Mouse (Mus musculus) mesoderm, embryonic 11.5 days (tissue): ENCODE data around the gene Pde2a.

ENCODE experiments used
- DNase-seq: peaks from one replicate; pipeline ENCODE4 v3.0.0-alpha.2; 2012; ENCODE audit warnings: low read depth, low spot score

The Pde2a gene

DNA sequence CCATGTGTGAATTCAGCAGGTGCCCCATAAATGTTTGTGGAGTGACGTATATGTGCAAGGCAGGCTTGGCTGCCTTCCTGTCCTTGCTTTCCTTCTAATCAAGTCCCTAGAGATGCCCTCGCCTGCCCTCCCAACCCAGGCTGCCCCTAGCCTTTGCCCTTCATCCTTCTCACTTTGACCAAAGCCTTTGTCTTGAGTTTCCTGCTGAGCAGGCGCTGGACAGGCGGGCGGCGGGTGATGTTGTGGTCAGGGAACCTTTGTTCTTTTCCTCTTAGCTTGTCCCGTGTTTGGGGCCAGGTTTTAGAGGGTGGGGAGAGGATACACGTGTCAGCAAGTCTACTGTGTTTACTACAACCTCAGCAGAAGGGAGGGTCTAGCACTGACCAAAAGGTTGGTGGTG, 32.2 kb downstream of the Pde2a start:
- DNase-seq = no peak

DNA sequence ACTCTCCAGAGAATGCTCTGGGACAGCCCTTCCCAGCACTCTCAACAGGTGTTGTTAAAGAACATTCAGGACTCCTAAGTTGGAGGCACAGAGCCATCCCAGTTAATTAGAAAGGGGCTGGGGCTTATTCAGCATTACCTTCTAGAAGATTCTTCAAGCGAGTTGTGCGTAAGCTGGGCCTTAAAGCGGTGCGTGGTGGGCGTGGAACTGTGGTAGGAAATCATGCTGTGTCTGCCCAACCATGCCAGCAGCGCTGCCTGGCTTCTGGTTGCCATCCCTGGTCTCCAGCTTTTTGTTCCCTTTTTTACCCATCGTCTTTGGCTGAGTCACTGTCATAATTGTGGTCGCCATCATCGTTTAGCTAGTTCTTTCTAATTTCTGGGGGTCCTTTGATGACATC, 33.0 kb downstream of the Pde2a start:
- no peak for DNase-seq

DNA sequence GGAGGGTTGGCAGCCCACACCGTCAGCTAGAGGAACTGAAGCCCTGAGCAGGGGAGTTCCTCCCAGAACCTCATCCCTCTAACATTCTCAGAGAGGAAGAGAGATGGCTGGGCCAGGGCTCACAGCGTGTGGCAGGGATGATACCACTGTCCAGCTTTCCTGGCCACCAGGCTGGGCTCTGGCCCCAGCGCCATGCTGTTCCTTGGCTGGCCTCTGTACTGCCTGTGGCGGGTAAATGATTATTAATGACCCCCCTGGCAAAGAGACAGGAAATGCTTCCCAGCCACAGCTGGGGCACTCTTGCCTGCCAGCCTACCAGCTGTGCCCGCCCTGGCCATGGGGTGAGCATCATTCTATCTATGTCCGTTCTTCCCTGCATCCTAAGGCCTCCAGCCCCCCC, 33.6 kb downstream of the Pde2a start:
- no peak for DNase-seq

DNA sequence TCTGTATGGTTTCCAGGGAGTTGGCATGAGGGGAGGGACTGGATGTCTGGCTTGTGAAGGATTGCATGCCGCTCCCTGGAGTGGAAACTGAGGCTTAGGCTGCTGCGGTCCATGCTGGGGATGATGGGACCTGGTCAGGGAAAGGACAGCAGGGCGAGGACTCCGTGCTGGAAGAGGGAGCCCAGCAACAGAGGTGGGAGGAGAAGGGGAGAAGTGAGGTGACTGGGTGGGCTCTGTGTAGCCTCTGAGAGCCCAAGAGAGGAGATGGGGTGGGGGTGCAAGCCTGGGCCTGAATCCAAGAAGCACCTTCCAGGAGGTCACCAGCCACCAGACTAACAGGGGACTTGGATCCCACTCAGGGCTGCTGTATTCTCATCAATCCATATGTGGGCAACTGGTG, 34.8 kb downstream of the Pde2a start:
- DNase-seq = no peak

DNA sequence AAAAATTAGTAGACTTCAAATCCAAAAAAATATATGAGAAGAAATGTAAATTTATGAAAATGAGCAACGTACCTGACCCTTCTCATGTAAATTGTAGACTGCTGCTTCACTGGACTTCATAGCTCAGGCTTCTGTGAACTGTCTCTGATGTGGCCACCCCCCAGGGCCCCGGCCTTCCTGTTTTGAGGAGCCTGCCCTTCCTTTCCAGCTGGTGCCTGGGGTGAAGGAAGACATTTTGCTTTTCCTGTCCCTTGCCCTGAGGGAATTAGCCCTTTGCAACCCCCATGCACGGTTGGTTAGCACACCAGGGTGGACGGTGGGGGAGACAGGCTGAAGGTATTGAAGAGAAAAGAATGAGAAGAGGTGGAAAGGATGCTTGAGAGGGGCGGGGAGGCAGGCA, 35.3 kb downstream of the Pde2a start:
- DNase-seq = no peak

DNA sequence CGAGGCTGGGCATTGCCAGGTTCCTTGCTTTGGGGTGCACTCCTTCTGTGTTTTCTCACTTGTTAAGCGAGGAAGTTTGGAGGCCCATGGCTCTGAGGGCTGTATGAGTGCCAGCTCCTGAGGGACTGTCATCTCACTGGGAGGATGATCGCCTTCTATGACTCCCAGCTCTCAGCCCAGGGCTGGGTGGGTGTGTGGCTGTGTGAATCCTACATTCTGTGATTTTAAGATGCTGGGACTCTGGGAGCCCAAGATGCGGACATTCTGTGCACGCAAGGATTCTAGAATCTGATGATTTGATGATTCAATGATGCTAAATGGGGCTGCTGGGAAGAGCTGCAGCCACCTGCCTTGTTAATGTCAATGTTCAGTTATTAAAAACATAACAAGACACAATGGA, 35.8 kb downstream of the Pde2a start:
- no peak for DNase-seq

DNA sequence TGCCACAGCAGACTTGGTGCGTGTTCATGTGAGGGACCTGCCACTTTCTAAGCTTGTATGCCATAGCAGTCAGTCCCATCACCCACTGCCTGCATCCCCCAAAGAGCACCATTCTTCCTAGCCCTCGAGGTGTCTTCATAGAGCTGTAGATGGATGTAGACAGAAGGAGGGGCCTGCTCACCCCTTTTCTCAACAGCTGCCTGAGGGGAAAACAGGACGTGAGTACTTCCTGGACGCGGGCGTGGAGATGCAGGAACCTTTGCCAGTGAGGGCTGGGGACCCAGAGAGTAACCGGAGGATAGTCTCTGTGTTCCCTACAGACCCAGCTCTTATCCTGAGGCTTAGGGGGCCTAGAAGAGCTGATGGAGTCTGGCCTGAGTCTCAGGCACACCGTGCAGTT, 36.3 kb downstream of the Pde2a start:
- no peak for DNase-seq

DNA sequence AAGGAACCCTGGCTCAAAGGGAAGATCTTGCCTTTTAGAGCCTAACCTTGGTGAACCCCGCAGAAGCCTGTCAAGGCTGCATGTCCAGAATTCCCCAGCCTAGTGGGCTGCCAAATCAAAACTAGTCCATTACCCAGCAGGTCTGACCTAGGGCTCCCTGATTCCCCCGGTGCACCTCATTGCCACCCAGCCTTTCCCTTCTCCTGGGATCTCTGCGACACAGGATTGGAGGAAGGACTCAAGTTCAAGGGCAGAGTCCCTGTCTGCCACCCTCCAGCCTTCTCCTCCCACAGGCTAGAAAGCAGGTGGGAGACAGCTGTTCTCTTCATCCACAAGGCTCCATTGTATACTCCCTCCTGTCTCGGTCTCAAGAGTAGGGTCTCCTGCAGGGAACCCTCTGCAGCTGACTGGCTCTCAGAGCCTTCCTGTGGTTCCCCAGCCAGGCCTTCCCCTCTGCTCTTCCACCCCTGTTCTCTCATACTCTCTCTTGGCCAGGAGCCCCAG, 36.8 kb downstream of the Pde2a start:
- no peak for DNase-seq

DNA sequence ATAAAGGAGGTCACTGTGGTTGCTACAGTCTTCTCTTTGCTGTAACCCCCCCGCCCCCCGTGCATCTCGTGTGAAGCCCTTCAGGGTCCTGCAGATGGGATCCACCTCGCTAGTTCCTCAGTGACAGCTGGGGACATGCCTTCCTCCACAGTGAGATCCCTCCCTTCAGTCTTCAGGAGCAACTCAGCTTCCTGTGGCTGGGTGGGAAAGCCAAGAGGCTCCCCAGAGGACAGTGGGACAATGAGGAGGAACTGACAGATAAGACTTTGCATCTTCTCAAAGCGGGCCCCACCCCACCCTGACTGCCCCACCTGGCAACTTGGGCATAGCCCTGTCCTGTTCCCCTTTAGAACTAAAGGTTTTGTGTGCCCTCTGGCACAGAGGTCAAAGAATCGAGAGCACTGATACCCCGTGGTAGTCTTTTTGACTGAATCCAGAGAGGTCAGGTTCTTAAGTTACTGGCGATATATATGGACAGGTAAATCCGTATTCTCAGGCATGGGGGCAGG, 37.9 kb downstream of the Pde2a start:
- DNase-seq = no peak

DNA sequence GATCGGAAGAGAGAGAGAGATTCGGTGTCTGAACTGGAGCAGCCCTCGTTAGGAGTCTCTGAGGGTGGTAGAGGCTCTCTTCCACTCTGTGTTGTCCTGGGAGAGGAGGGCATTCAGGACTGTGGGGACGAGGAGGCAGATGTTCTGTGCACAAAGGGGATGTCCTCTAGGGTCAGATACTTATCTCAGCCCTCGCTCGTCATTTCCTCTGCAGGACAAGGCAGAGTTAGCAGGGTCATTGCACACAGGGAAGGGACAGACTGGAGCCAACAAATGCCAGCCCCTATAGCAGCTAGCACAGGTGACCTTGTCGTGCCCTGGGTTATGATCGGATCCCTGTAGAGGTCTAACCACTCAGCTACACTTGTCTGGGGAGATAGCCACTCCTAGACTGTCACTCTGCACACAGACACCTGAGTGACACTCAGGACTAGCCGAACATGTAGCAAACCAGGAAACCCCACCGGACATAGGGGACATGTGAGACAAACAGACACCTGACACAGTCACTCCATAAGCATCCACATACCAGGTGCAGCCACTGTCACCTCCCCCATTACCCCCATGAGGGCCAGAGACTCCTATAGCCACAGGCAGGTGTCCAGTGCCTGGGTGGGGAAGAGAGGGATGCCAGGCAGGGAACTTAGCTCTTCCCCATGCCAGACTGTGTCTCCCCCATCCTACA, 38.6 kb downstream of the Pde2a start:
- DNase-seq = no peak

DNA sequence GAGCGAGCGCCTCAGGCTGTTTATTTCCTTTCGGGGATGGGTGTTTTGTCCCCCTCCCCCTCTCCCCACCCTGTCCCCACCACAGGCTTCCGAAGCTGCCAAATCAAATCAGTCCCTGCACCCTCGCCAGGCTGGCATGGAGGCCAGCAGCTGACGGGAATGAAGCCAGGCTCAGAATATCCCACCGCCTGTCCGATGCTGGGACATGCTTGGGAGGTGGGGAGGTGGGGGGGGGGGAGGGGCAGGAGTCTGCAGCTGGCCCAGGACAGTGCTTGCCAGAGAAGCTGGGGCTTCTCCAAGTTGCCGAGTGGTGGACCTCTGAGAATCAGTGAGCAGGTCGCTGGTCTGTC, 39.1 kb downstream of the Pde2a start:
- DNase-seq = no peak

DNA sequence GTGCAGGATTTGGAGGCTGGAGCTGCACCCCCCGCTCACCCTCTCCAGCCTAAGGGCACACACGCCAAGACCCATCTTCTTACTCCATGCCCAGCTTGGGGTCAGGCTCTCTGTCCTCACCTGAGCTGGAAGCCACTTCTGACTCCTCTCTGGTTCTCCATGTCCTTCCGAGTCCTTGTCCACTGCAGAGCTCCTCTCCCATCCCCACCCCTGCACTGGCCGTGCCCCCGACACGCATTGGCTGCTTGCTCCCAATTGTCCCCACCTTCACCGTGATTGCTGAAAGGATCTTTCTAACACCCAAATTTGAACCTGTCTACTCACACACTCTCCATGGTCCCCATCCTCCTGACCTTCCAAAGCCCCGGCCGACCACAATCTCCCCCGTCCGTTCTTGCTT, 40.1 kb downstream of the Pde2a start:
- DNase-seq = no peak

DNA sequence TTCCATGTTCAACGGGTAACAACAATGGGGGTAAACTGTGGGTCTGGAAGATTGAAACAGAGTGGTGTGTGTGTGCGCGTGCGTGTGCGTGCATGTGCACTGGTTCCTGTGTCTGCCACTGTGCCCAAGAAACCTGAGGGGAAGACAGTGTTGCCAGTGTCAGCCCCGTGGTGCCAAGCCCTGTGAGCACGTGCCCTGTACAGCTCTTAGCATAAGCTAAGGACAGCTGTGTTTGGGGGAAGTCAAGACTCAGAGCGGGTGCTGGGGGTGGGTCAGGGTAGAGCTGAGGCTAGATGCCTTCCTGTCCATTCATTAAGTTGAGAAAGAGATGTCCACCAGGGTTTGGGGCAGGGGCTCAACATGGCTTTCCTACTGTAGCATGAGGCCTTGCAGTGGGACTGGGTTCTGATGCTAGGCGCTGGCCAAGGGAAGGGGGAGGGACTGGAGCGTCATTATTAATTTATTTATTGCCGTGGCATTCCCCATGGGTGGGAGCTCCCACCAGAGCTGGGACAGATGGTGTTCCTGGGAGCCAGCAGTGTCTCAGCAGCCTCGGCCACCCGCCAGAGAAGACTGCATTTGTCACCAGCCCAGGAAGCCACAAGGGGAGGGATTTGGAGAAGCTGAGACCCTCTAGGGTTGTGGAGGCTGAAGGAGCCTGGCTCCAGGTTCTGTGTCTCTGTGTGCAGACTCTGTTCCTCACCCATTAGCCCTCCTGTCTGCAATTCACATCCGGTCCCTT, 41.0 kb downstream of the Pde2a start:
- no peak for DNase-seq

DNA sequence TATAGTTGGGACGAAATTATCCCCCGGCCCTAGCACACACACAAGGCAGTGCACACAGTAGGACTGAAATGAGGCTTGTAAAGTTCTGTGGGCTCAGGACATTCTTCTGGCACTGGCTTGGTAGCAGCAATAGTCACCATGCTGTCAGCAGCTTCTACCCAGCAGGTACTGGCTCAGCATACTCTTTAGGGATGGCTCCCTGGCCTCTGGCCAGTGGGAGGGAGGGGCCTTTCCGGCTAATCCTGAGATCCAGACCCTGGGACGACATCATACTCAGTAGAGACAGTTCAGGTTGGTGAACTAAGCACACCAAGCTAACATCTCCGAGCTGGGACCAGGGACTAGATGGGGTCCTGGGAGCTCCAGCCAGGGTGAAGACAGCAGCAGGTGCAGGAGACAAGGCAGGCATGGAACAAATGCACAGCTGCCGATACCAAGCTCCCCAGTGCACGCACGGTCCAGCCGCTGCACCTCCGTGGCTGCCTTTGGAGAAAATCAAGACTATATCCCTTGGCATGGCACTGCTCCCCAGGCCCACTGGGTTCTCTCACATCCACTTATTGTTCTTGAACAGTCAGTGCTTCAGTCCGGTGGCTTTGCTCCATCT, 42.3 kb downstream of the Pde2a start:
- DNase-seq = no peak

DNA sequence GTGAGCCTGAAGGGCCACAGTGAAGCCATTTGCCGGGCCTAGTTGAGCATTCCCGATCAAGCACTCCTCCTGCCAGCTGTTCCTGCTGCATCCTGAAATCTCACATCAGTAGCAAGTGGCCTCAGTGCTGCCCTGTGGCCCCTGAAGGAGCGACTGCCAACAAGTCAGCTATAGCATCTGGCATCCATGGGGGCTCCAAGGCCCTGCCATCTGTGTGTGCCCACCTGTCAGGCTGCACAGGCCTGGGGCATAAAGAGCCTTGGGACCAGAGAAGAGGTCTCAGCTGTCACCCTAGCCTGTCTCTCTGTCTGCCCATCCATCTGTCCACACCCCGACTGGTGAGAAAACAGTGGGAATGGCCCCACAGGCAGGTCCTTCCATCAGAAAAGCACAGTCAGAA, 43.4 kb downstream of the Pde2a start:
- no peak for DNase-seq

DNA sequence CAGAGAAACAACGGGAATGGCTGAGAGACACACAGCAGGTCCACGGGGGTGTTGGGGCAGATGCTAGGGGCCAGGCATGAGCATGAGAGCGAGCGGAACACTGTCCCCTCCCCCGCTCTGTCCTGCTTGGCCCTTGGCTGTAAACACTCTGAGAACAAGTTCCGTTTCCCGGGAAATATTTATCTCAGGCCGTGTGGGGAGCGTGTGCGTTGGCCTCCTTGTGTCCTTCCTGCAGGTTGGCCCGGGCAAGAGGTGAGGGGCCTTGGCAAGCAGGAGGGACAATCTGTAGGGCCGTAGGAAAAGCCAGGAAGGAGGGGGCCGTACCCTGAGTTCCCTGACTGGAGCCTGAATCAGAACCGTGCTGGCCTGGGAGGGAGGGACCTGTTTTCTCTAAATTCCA, 43.9 kb downstream of the Pde2a start:
- no peak for DNase-seq

DNA sequence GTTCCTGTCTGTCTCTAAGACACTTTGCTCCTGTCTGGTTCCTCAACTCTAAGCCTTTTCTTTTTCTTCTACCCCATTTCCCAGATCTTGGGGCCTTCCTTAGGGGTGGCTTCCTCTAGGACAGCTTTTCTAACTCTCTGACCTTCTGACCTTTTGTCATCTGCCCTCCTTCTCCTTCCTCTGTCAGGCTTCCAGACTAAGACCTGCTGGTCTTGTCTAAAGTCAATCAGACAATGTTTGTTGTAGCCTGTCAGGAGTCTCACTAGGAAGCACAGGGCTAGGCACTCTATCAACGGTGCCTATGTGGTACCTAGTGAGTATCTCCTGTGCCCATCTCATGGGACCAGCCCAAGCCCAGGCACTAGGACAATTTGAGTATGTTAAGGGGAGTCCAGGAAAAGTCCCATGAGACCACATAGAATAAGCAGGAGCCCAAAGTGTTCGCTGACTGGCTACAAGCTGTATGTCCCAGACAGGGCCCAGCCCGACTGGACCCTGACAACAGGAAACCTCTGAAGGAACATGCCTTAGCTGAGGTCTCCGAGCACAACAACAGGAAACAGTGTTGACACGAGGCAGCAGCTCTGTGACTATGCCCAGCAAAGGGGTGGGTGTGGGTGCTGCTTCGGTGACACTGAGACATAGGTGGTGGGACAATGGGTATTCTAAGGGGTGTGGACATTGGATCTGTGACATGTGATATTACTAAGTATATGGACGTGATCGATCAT, 44.5 kb downstream of the Pde2a start:
- no peak for DNase-seq

DNA sequence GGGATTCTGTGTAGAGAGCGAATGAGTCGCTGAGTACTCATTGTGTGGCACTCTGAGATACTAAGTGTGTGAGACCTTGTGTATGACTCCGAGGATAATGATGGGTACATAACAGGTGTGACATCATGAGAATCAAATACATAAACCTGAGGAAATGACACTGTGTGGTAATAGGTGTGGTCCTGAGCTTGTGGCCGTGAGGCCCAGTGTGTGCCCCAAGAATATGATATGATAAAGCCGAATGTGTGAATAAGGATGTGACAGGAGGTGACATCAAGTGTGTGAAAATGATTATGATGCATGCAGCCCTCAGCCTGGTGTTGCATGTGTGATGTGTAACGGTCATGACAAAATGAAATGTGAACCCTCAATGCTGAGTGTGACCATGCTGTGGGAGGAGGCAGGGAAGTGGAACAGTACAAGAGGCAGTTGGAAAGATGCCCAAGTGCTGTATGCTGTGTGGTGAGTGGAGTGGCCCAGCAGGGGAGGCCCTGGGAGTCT, 45.1 kb downstream of the Pde2a start:
- DNase-seq = no peak

DNA sequence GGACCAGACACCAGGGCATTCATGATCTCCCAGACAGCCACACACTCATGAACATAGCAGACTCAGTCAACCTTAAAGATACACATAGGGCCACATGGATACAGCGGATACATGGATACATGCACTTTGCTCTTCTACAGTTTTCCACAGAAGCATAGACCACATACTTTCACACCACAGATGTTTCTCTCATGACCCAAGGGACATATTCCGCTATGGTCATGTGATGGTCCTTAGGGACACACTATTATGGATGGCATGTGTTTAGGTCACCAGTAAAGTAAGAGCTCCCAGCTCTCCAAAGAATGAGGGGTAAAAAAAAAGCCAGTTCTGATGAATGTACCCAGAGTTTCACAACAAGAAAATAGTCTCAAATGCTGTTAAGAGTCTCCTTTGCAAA, 49.9 kb downstream of the Pde2a start:
- no peak for DNase-seq

DNA sequence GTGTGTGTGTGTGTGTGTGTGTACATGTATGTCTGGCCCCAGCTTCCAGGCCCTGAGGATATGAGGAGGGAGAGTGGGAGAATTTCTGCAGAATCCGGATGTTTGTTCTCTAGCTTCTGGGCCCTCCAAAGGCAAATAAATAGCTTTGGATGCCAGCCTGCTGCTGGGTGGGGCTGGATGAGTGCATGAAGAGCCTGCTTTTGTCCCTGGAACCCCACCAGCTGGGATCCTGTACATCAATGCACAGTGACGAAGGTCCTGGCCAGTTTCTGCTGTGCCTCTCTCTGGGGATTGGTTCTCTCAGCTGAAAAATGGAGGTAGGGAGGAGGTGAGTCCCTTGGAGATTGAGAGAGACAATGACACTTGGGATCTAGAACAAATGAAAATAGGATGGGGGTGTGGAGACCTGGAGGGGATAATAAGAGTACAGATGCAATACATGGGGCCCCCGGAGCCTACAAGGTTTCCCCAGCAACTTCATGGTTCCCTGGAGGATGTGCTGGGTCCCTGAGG, 50.5 kb downstream of the Pde2a start:
- DNase-seq = no peak

DNA sequence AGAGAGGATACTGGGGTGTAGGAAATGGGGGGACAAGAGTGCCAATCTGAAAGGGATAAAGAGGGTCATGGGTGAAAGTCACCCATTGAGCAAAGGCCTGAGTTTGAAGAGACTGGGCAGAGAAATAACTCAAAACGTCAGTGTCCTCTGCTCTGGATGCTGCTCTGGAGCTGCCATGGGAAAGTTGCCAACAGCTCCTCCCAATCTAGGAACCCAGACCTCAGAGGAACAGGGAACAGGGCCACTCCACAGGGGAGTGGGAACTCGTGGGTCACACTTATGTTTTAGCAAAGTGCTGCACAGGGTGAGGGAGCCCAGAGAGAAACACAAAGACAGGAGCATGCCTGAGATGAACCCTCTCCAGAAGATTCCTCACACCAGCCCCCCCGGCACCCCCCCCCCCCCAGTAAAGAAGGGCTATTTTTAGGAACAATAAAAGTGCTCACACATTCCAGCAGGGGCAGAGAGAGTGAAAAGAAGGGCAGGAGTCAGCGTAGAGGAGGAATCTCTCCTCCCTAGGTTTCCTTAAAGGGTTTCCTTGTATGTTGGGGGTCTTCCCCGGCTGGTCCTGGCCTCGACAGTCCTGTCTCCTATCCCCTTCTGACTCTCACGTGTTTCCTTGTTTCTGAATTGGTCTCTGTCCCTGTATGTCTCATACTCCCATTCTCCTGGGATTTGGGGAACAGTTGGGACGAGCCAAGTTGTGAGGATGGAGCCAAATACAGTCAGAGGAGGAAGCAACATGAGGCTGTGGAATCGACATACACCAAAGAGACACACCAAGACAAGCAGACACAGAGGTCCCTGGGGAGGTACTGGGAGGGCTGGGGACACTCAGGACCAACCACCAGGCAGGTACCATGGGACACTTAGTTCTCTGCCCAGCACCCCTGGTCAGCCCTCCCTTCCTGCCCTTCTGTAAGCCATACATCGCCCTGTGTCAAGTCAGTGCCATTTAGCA, 51.4 kb downstream of the Pde2a start:
- DNase-seq = no peak
